11 mouse cellular contexts compared by ENCODE assay signal in the genomic region with DNA sequence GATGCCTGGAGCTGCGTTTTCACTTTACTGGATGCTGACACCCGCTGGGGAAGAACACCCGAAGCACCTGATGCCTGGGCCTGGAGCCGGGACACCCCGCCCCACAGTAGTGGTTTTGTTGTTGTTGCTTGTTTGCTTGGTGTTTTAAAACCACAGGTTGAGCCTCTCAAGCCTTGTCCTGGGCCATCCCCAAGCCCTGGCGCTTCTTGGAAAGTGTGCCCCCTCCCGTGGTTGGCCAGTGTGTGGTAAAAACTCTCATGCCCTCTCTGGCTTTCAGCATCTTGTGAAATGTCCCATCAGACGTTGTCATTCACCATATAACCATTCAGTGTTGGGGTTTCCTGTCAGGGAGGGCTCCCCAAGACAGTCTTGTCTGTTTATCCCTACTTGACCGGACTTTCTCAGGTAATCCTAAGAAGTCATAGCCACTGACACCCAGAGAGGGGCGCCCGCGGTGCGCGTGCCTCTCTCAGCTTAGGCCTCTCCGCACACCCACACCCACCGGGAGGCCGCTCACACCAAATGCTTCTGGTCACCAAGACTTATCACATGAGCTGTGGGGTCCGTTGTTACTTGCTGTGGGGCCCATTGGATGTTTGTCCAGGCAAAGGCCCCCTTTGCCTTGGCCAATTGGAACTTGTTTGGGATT. TPM values are rescaled to one million over a fixed set of nuclear protein-coding genes. Genes with fewer than 3 reads are reported as not detected.
A peak's percentile ranks its signal among the peaks of the same experiment; 100 is the strongest.
DNase-seq lines count a peak whose midpoint lies in the region; ATAC-seq and TF ChIP-seq lines count a peak whose summit lies in the region.
"Had no signal": no experiment of that assay in that cellular context is flagged by ENCODE, and none has a peak within 500 bp of the region (broad histone marks: within the 10 kb centered on the region; RNA-seq: fewer than 3 reads in every experiment).

No protein-coding gene starts in this region.

- H3K4me3 ChIP-seq in lung, embryonic 14.5 days (ENCODE audit: low read depth, low read length): no peak overlapping the region
- H3K4me3 ChIP-seq in forebrain, postnatal 0 days (ENCODE audit: low read depth, low read length): peak overlapping the region; percentile 77

- 8% methylated on average over 18 of the region's 18 CpGs for WGBS in lung, embryonic 14.5 days
- 5% methylated on average over 18 of the region's 18 CpGs for WGBS in forebrain, postnatal 0 days

- H3K36me3 ChIP-seq in lung, embryonic 14.5 days (ENCODE audit: insufficient read depth): no peaks in the 10 kb centered on the region
- no peaks in the 10 kb centered on the region for H3K36me3 ChIP-seq in forebrain, postnatal 0 days (ENCODE audit: insufficient read depth)

- peak; percentile 9 for DNase-seq in lung, embryonic 14.5 days
- DNase-seq in lung, postnatal 36 days: no peak
- DNase-seq in forebrain, postnatal 0 days: peak; percentile 74
- DNase-seq in left cerebral cortex, postnatal 25 days (ENCODE audit: low spot score in 2 of 2): peak; percentile 72 to 82
- peak; percentile 69 for DNase-seq in right cerebral cortex, postnatal 14 days
- no peak for DNase-seq in spleen, postnatal 4 days (ENCODE audit: low spot score in 2 of 2)
- DNase-seq in adrenal gland, adult 8-10 months: no peak
- DNase-seq in adrenal gland, postnatal 10 days: no peak

- intact Hi-C loops in left cerebral cortex, postnatal 25 days (cut with DNase I): loop anchor here (5.0 kb wide), 3 partner anchors 162 to 622 kb away; no protein-coding TSS in a partner anchor

- peak; percentile 24; the same call in 1 of the 2 replicates for TF ChIP-seq CTCF in lung, embryonic 14.5 days (IDR thresholded peaks at IDR 0.05; ENCODE audit: low read depth)
- peak; percentile 75 for TF ChIP-seq CTCF in forebrain, postnatal 0 days (IDR thresholded peaks at IDR 0.05; ENCODE audit: low read depth)

- H3K9me3 ChIP-seq in lung, embryonic 14.5 days (ENCODE audit: low read depth, low read length): no peaks in the 10 kb centered on the region
- H3K9me3 ChIP-seq in forebrain, postnatal 0 days (ENCODE audit: low read length): no peaks in the 10 kb centered on the region

- H3K4me2 ChIP-seq in lung, embryonic 14.5 days: no peak overlapping the region
- peak overlapping the region; percentile 73 for H3K4me2 ChIP-seq in forebrain, postnatal 0 days (ENCODE audit: low read depth)

- no peak overlapping the region for H3K9ac ChIP-seq in lung, embryonic 14.5 days
- peak overlapping the region; percentile 78 for H3K9ac ChIP-seq in forebrain, postnatal 0 days

- no peak for ATAC-seq in lung, embryonic 14.5 days (ENCODE audit: insufficient read depth)
- ATAC-seq in forebrain, postnatal 0 days: 0 out of 2 replicates have a peak, but pooled peaks have one; percentile 17

- no peak overlapping the region for H3K27ac ChIP-seq in lung, embryonic 14.5 days (ENCODE audit: low read depth)
- H3K27ac ChIP-seq in forebrain, postnatal 0 days (ENCODE audit: low read depth, low read length): no peak overlapping the region

- H3K4me1 ChIP-seq in lung, embryonic 14.5 days (ENCODE audit: insufficient read depth): no peaks in the 10 kb centered on the region
- H3K4me1 ChIP-seq in forebrain, postnatal 0 days (ENCODE audit: insufficient read depth): peaks cover 2% of the 10 kb centered on the region; the same call in 1 of the 2 replicates

- H3K27me3 ChIP-seq in lung, embryonic 14.5 days (ENCODE audit: insufficient read depth, low read length): peaks cover 57% of the 10 kb centered on the region
- H3K27me3 ChIP-seq in forebrain, postnatal 0 days (ENCODE audit: insufficient read depth, low read length): no peaks in the 10 kb centered on the region

RNA-seq across cellular contexts. Expression of gene Csmd2, which starts 1.8 kb away (rescaled TPM):
- polyA plus RNA-seq in lung, embryonic 14.5 days (2014; fragmentation: Nextera tagmentation; extraction: Ambion mirVana): 0.12 and 0.18 TPM in 2 replicates
- 24.3 and 35.8 TPM in 2 replicates for total RNA-seq in forebrain, postnatal 0 days (2014; rRNA removed)
- polyA plus RNA-seq in forebrain, postnatal 0 days (2015; fragmentation: Nextera tagmentation; extraction: Ambion mirVana): 3.8 and 5.5 TPM in 2 replicates
- 10 to 100 TPM; 62.7 to 64.6 TPM for total RNA-seq in left cerebral cortex, postnatal 25 days (2021)
- 1 to 10 TPM in 3 of 4 experiments, under 1 TPM in 1; 0.92 to 2.9 (median 1.5) TPM for total RNA-seq in adrenal gland, adult 8-10 months (2022)
- total RNA-seq in adrenal gland, postnatal 10 days (2021): 1 to 10 TPM in 1 of 2 experiments, under 1 TPM in 1; 0.93 to 2.4 TPM

RNA-seq across cellular contexts. Expression of gene CK137956, which starts 18.7 kb away (rescaled TPM):
- polyA plus RNA-seq in lung, embryonic 14.5 days (2014; fragmentation: Nextera tagmentation; extraction: Ambion mirVana): not detected in 2 replicates
- 1.5 and 1.9 TPM in 2 replicates for total RNA-seq in forebrain, postnatal 0 days (2014; rRNA removed)
- polyA plus RNA-seq in forebrain, postnatal 0 days (2015; fragmentation: Nextera tagmentation; extraction: Ambion mirVana): 1.9 TPM in 2 replicates
- total RNA-seq in left cerebral cortex, postnatal 25 days (2021): 1 to 10 TPM; 1.6 TPM
- under 1 TPM in 1 of 4 experiments, not detected in 3; 0.10 TPM for total RNA-seq in adrenal gland, adult 8-10 months (2022)
- not detected for total RNA-seq in adrenal gland, postnatal 10 days (2021)
- total RNA-seq: ES-E14 had no signal
- polyA plus RNA-seq: limb, embryonic 14.5 days; stomach, embryonic 14.5 days had no signal

Comparison
In these comparisons a context has a peak if more than half of its experiments do, and no peak if none do; other contexts are left out.
1. DNase-seq: peak in lung, embryonic 14.5 days (single experiment), forebrain, postnatal 0 days (single experiment), left cerebral cortex, postnatal 25 days (2 of 2) and right cerebral cortex, postnatal 14 days (single experiment); none in lung, postnatal 36 days (single experiment), spleen, postnatal 4 days (0 of 2), adrenal gland, adult 8-10 months (single experiment) and adrenal gland, postnatal 10 days (single experiment).